Mouse (Mus musculus) neural tube, embryonic 15.5 days (tissue): ENCODE measurements around the gene Krt83. TPM values are rescaled to one million over a fixed set of nuclear protein-coding genes. Genes with fewer than 3 reads are reported as not detected.
"Not testable (repeated sequence)": the region's sequence is repeated elsewhere in the genome, so short reads cannot be mapped to it uniquely, and the experiment has no call there.

Experiments used
- ATAC-seq: fragments of 200-750 bp; cut with Nextera tagmentation; 2 replicates; pipeline ENCODE4 v1.8.0; 2017; ENCODE audit warnings: mild to moderate bottlenecking, moderate TSS enrichment, moderate library complexity; ENCODE audit not compliant: low FRiP score
- H3K27ac ChIP-seq: fragments of 300-500 bp; sonication (generic); replicated peaks from 2 replicates; pipeline ENCODE4 v1.5.1; 2015; ENCODE audit warnings: mild to moderate bottlenecking, inconsistent platforms
- H3K27me3 ChIP-seq: fragments of 300-500 bp; sonication (generic); replicated peaks from 2 replicates; pipeline ENCODE4 v1.6.1; 2015; ENCODE audit warnings: inconsistent platforms
- H3K36me3 ChIP-seq: fragments of 300-500 bp; sonication (generic); 2 replicates; pipeline ENCODE4 v1.6.1; 2015; ENCODE audit warnings: inconsistent platforms
- H3K4me1 ChIP-seq: fragments of 300-500 bp; sonication (generic); 2 replicates; pipeline ENCODE4 v1.6.1; 2015; ENCODE audit warnings: inconsistent platforms
- H3K4me2 ChIP-seq: fragments of 300-500 bp; sonication (generic); 2 replicates; pipeline ENCODE4 v1.6.1; 2015; ENCODE audit warnings: inconsistent platforms, mild to moderate bottlenecking, moderate library complexity
- H3K4me3 ChIP-seq: fragments of 300-500 bp; sonication (generic); replicated peaks from 2 replicates; pipeline ENCODE4 v1.5.1; 2015; ENCODE audit warnings: mild to moderate bottlenecking, inconsistent platforms
- H3K9ac ChIP-seq: fragments of 300-500 bp; sonication (generic); replicated peaks from 2 replicates; pipeline ENCODE4 v1.6.1; 2015; ENCODE audit warnings: mild to moderate bottlenecking, inconsistent platforms
- H3K9me3 ChIP-seq: fragments of 300-500 bp; sonication (generic); replicated peaks from 2 replicates; pipeline ENCODE4 v1.6.1; 2016; ENCODE audit warnings: inconsistent platforms
- WGBS: fragments of 180-500 bp; shearing (Covaris S2); methylation state at CpG from one replicate; pipeline ENCODE4 v1.1.7; 2015; ENCODE audit warnings: mixed read lengths; 5-methylcytosine and 5-hydroxymethylcytosine counted together
- polyA plus RNA-seq: library from polyadenylated mRNA; unstranded; fragments of >200 nt; fragmentation: Nextera tagmentation; extraction: Ambion mirVana; gene quantifications from 2 replicates; pipeline ENCODE4 v1.2.1, GENCODE M21; 2015

The Krt83 gene
- polyA plus RNA-seq, result not detected in 2 replicates

DNA sequence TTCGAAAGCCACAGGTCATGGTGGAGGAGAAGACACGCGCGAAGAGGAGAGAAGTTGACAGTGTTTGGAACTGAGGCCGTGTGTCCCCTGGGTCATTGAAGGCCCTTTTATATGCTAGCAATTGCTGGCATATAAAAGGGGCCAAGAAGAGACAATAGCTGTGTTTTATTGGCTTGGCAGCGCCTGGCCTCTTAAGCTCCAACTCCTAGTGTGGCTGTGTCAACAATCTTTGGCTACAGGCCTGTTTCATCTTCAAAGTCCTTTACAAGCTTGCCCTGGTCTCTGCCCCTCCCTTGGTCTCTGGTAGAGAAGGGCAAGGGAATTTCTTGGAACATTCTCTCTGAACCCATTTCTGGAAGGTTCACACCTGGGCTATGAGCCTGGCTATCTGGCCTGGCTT lies at the start of gene Krt83:
Krt83 (minus strand) TSS at position 82 of the 400 bp plus-strand sequence.
- ATAC-seq, result no peak
- 22% methylated on average over 6 of the region's 6 CpGs for WGBS
- Histone ChIP-seq H3K9ac (no peak within 1 kb of the TSS), H3K4me1 (no peaks in the 10 kb centered on the region), H3K36me3 (no peaks in the 10 kb centered on the region), H3K27me3 (no peaks in the 10 kb centered on the region), H3K9me3 (no peaks in the 10 kb centered on the region), H3K27ac (no peak within 1 kb of the TSS), H3K4me2 (no peak within 1 kb of the TSS), H3K4me3 (no peak within 1 kb of the TSS)

DNA sequence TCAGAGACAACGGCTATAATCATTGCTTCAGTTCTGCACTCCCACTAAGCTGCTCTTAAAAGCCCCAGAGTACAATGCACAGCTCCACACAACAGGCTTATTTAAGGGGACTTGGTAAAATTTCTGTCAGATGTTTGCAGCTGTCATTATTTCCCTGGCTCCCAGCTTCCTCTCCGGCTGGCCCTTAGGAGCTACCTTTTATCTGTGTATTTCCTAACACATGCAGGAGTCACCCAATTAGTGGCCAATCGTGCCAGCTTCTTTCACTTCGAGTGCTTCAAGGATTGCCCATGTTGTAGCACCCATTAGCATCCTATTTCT lies 47.2 kb upstream of the Krt83 start:
- Histone ChIP-seq H3K9ac (no peak overlapping the region), H3K27ac (no peak overlapping the region), H3K27me3 (no peaks in the 10 kb centered on the region), H3K4me2 (no peak overlapping the region), H3K36me3 (no peaks in the 10 kb centered on the region), H3K4me3 (no peak overlapping the region), H3K9me3 (no peaks in the 10 kb centered on the region), H3K4me1 (0 out of 2 replicates have a peak, but pooled peaks cover 4% of the 10 kb centered on the region)
- no peak for ATAC-seq
- WGBS, result 50% methylated on average over 4 of the region's 4 CpGs

DNA sequence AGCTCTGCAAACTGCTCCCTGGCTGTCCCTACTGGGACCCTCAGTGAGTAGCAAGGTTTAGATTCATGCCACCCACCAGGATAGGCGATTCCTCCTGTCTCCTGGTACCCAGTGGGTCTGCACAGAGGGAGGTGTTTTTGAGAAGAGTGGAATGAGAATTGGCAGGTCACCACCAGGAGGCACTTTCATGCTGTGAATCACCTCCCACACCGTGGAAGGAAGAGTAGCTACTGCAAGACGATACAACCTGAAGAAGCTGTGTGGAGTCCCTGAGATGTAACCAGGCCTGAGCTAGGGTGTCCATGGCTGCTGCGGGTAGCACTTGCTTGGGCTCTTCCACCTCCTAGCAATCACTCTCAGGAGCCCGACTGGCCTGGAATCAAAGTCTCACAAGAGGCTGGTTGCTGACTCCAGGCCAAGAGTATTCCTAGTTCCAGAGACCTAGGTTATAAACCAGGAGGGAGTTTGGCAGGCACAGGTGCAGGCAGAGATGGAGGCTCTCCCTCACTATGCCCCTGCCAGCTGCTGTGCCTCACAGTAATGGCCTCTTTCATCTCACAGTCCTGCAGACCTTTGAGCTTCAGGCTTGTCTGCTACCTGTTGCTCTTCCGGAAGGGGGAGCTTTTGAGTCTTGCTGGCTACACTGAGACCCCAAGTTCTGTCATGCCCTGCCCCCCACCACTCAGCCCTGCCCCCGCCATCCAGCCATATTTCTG lies 46.7 kb upstream of the Krt83 start:
- Histone ChIP-seq H3K4me2 (no peak overlapping the region), H3K27me3 (no peaks in the 10 kb centered on the region), H3K36me3 (no peaks in the 10 kb centered on the region), H3K27ac (no peak overlapping the region), H3K4me3 (no peak overlapping the region), H3K9ac (no peak overlapping the region), H3K9me3 (no peaks in the 10 kb centered on the region), H3K4me1 (0 out of 2 replicates have a peak, but pooled peaks cover 4% of the 10 kb centered on the region)
- no peak for ATAC-seq
- 37% methylated on average over 7 of the region's 7 CpGs for WGBS

DNA sequence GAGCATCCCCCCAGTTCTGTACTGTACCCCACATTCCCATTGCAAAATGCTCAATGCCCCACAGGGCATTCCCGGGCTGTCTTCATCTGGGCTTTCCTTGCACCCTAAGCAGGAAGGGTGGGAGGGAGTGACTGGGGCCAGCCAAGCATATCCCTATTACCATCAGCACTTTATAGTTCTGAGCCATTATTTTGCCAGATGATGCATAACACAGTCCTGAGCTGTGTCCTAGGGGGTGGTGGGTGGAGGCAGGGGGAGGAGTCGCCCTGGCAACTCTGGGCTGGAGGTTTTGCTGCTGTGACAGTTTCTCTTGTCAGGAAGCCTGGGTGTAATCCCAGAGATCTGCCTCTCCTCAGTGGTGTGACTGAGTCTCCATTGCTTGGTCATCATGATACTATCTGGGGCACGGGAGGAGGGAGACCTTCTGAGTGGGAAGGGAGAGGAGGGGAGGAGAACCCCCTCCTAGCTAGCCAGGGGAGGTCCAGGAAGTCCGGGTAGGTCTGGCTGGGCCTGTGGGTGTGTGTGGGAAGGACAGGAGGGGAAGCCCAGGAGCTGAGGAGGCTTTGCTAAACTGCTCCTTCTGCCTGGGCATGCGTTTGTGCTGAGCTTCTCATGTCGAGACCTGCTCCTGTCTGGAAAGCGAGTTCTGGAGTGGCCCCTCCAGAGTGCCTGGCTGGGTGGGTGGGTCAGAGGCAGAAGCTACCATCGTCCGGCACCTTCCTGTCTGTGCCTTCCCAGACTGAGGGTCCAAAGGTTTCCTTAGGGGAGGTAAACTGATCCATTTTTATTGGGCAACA lies 44.9 kb upstream of the Krt83 start:
- no peak overlapping the region for H3K27ac ChIP-seq
- no peaks in the 10 kb centered on the region for H3K27me3 ChIP-seq
- 0 out of 2 replicates have a peak, but pooled peaks cover 4% of the 10 kb centered on the region for H3K4me1 ChIP-seq
- H3K9ac ChIP-seq, result no peak overlapping the region
- WGBS, result 64% methylated on average over 9 of the region's 9 CpGs
- no peak for ATAC-seq
- no peak overlapping the region for H3K4me2 ChIP-seq
- H3K4me3 ChIP-seq, result no peak overlapping the region
- no peaks in the 10 kb centered on the region for H3K9me3 ChIP-seq
- no peaks in the 10 kb centered on the region for H3K36me3 ChIP-seq

DNA sequence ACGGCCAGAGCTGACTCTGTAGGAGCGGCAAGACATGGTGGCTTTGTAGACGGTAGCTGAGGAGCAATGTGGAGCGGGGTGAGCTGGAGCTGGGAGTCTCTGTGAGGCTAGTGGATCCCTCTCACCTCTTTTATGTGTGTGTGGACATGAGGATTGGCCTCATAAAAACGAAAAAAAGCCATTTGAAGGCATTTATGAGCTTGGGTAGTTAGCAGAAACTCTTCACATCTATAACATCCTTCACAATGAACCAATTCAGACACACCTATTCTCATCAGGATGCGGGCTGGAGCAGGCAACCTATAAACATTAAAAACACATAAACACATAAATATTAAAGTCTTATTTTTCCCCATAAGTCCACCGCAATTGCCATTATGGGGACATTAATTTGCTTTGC lies 41.4 kb upstream of the Krt83 start, which contains the start of gene Krt84:
Krt84 (minus strand) TSS at position 101 of the 400 bp plus-strand sequence.
- ATAC-seq, result no peak
- H3K4me2 ChIP-seq, result no peak within 1 kb of the TSS
- H3K9me3 ChIP-seq, result no peaks in the 10 kb centered on the region
- H3K27ac ChIP-seq, result no peak within 1 kb of the TSS
- H3K36me3 ChIP-seq, result no peaks in the 10 kb centered on the region
- H3K27me3 ChIP-seq, result no peaks in the 10 kb centered on the region
- no peak within 1 kb of the TSS for H3K9ac ChIP-seq
- H3K4me3 ChIP-seq, result no peak within 1 kb of the TSS
- H3K4me1 ChIP-seq, result 0 out of 2 replicates have a peak, but pooled peaks cover 4% of the 10 kb centered on the region
- WGBS, result 62% methylated on average over 7 of the region's 7 CpGs

DNA sequence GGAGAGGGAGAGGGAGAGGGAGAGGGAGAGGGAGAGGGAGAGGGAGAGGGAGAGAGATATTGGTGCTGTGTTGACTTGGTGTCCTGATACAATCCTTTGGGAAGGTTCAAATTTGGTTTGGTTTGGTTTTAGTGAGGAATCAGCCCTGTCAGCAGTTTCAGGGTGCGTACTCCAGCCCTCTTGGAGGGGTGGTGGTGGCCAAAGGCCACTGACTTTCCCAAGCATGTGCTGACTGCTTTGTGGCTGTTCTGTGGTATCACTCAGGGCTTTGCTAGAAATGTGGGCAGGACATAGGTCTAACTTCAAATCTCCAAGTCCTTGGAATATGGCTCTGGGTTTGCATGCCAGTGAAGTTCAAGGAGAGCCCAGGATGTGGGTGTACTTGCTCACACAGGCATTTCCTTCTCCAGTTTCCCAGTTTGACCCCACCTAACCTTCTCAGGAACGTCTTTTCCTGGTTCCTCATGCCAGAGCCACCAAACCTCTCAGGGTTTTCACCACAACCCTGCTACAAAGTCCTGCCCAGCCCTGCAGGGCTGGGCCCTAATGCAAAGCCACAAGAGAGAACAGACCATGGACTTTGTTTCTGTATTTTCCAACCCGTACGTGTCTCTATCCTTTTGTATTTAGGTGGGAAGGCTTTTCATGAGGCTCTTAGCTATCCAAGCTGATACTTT lies 31.4 kb upstream of the Krt83 start:
- no peak for ATAC-seq
- 82% methylated on average over 4 of the region's 4 CpGs for WGBS
- Histone ChIP-seq H3K4me3 (no peak overlapping the region), H3K36me3 (no peaks in the 10 kb centered on the region), H3K4me1 (no peaks in the 10 kb centered on the region), H3K4me2 (no peak overlapping the region), H3K9me3 (no peaks in the 10 kb centered on the region), H3K27ac (no peak overlapping the region), H3K9ac (no peak overlapping the region), H3K27me3 (peaks cover 9% of the 10 kb centered on the region; the same call in 1 of the 2 replicates)

DNA sequence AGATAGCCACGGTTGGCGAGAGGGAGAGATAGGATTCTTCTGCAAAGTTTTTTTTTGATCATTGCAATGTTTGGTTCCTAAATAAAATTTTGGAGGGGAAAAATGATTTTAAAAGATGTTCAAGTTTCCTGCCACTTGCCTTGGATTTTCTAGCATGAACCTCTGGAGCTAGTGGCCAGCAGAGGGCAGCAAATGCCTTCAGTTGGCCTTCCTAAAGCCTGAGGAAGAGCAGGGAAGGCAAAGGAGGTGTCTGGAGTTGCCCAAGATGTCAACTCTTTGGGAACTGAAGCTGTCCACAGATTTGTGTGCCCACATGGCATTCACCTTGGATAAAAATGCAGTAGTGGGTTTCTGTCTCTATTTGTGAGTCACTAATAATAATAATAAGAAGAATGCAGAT lies 28.5 kb upstream of the Krt83 start:
- ATAC-seq, result no peak
- Histone ChIP-seq H3K4me1 (no peaks in the 10 kb centered on the region), H3K27me3 (peaks cover 9% of the 10 kb centered on the region; the same call in 1 of the 2 replicates), H3K36me3 (no peaks in the 10 kb centered on the region), H3K4me3 (no peak overlapping the region), H3K9me3 (no peaks in the 10 kb centered on the region), H3K4me2 (no peak overlapping the region), H3K27ac (no peak overlapping the region), H3K9ac (no peak overlapping the region)
- WGBS, result 27% methylated on average over 2 of the region's 2 CpGs

DNA sequence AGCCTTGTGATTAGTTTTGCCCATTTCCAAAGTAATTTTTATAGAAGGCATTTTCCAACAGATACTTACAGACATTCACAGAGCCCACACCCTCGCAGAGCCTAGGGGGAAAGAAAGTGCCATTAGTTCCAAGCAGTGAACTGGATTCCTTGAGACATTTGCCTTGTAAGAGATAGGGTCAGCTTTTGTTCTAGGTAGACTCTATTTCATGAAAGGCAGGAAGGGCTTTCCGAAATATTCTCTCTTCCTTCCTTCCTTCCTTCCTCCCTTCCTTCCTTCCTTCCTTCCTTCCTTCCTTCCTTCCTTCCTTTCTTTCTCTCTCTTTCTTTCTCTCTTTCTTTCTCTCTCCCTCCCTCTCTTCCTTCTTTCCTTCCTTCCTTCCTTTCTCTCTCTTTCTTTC lies 25.8 kb upstream of the Krt83 start, which contains the start of gene Gm49425:
Gm49425 (minus strand) TSS at position 101 of the 400 bp plus-strand sequence.
- H3K4me3 ChIP-seq, H3K27me3 ChIP-seq, H3K4me2 ChIP-seq, H3K4me1 ChIP-seq, H3K9ac ChIP-seq, H3K9me3 ChIP-seq, H3K27ac ChIP-seq, ATAC-seq, H3K36me3 ChIP-seq: not testable (repeated sequence)
- WGBS, result 83% methylated on average over 2 of the region's 2 CpGs

DNA sequence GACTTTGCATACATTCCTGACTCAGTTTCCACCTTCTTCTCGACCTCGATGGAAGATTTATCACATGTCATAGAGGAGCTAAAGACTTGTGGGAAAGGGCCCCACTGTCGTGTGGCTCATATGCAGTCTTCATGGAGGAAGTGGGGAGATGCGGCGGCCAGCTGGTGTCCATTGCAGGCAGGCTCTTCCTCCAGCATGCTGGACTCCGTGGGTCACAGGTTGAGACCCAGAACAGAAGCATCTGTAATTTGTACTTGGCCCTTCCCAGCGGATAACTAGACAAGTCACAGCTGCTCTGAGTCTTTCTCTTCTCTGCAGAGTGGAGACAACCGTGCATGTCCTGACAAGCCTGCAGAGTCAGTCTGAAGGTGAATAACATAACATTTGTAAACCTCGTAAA lies 16.9 kb upstream of the Krt83 start:
- Histone ChIP-seq H3K9ac (no peak overlapping the region), H3K4me2 (no peak overlapping the region), H3K9me3 (no peaks in the 10 kb centered on the region), H3K4me1 (no peaks in the 10 kb centered on the region), H3K4me3 (no peak overlapping the region), H3K27ac (no peak overlapping the region), H3K36me3 (no peaks in the 10 kb centered on the region), H3K27me3 (no peaks in the 10 kb centered on the region)
- WGBS, result 79% methylated on average over 9 of the region's 9 CpGs
- no peak for ATAC-seq

DNA sequence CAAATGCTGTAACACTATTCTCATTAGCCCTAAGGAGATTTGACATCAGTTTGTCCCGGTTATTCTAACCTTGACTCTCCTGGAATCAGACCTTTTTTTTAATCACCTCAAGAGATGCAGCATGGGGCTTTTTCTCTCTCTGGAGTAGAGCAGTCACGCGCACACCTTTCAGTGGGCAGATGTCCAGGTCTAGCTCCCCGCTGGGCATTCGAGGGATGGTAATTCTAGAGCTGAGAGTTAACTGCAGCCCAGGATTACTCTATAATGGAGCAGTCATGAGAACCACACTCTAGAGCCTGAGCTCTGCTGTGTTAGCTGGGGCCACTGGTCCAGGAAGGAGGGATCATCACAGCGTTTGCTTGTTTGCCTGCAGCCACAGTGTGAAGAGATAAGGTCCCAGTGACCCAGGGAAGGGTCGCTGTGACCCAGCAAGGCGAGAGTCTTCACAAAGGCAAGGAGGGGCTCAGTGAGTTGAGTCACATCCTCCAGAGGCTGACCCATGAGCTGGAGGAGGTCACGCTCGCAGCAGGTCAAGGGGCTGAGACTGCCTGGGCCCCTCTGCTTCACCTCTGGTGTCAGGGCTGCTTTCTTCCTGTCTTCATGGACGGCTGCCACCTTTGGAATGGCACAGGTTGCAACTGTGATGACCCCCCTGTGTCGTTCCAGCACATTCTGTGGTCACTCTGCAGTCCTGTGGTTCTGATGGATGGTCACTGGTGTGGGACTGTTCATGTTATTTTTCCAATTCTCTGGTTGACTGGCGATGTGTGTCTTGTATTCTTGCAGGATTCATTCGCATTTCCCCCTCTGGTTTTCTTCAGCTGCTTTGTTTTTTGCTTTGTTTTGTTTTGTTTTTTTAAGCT lies 15.8 kb upstream of the Krt83 start:
- no peak overlapping the region for H3K9ac ChIP-seq
- H3K4me2 ChIP-seq, result no peak overlapping the region
- H3K36me3 ChIP-seq, result no peaks in the 10 kb centered on the region
- H3K4me1 ChIP-seq, result no peaks in the 10 kb centered on the region
- no peak overlapping the region for H3K27ac ChIP-seq
- H3K27me3 ChIP-seq, result no peaks in the 10 kb centered on the region
- WGBS, result 73% methylated on average over 14 of the region's 14 CpGs
- no peak for ATAC-seq
- H3K4me3 ChIP-seq, result no peak overlapping the region
- no peaks in the 10 kb centered on the region for H3K9me3 ChIP-seq

DNA sequence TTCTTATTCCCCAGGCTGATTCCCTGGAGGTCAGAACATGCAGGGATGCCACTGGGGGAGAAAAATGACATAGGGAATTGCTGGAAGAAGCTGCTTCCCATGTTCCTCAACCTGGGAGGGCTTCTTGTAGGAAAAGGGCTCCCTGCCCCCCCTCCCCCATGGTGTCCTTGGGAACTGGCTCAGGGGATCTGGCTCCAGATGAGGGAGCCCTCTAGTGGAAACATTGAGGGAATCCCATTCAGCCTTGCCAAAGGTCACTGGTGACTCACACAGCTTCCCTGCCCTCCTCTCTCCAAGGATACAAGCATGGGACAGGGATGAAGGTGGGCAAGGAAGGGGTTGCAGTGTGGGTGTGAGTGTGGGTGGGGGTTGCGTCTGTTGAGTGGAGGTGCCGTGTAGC lies 5.9 kb upstream of the Krt83 start:
- no peaks in the 10 kb centered on the region for H3K4me1 ChIP-seq
- H3K9ac ChIP-seq, result no peak overlapping the region
- H3K4me3 ChIP-seq, result no peak overlapping the region
- H3K27me3 ChIP-seq, result no peaks in the 10 kb centered on the region
- ATAC-seq, result no peak
- H3K36me3 ChIP-seq, result no peaks in the 10 kb centered on the region
- no peak overlapping the region for H3K4me2 ChIP-seq
- H3K27ac ChIP-seq, result no peak overlapping the region
- 69% methylated on average over 2 of the region's 2 CpGs for WGBS
- H3K9me3 ChIP-seq, result no peaks in the 10 kb centered on the region
